8 mouse cellular contexts compared by ENCODE assay signal in the genomic region with DNA sequence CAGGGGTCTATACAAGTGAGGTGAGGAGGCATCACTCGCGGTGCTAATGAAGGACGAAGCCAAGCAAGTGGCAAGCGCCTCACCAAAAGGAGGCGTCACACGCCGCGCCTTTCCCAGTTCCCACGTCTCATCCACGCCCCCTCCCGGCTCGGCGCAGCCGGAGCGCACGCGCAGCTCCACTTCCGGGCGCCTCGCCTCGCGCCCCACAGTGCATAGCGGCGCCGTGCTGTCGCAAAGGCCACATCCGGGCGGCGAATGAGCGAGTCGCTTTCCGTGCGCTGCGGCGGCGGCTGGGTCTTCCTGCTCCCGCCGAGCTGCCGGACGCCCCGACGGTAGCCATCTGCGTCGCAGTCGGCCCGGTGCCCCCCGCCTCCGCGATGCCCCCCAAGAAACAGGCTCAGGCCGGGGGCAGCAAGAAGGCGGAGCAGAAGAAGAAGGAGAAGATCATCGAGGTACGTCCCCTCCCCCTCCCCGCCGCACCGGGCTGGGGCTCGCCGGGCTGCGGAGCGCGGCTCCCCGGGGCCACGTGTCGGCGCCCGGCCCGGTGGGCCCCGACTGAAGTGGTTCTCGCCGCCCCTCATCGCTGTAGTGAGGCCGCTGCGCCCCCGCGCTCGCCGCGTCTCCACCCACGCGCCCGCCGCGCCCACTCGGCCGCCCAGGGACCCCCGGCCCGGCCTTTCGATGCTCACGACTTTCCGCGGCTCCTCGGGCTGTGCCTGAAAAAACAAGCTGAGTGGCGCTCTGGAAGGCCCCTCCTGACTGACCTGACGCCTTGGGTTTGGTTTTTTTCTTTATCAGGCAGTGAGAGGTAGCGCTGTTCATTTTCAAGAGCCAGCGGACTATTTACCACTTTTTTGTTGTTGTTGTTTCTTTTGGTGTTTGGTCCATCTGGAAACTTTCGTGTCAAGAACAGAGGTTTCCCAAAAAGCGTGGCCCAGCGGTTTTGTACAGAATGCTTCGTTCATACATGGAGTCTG. TPM values are rescaled to one million over a fixed set of nuclear protein-coding genes. Genes with fewer than 3 reads are reported as not detected.
DNase-seq lines count a peak whose midpoint lies in the region; ATAC-seq and TF ChIP-seq lines count a peak whose summit lies in the region.

A gene (plus strand): TSS at position 160 of the 977 bp plus-strand sequence.

- DNase-seq in gastrocnemius, adult 8-10 months (ENCODE audit: low spot score in 2 of 2), result peak; percentile 83 to 88
- DNase-seq in hindlimb bud, embryonic 11.5 days (ENCODE audit: extremely low spot score, low read depth, low spot score), result peak; percentile 69
- DNase-seq in left cerebral cortex, adult 8-10 months (ENCODE audit: low spot score in 2 of 2), result peak; percentile 85 to 90
- DNase-seq in right cerebral cortex, postnatal 10 days (ENCODE audit: low spot score in 2 of 2), result peak; percentile 96
- DNase-seq in urinary bladder, postnatal 25 days (ENCODE audit: low spot score), result peak; percentile 89

- peaks cover 3% of the 10 kb centered on the region for H3K36me3 ChIP-seq in megakaryocyte, embryonic 14.5 days (replicated peaks; ENCODE audit: low read length)

- ATAC-seq in activated CD4-positive, CD25-positive, alpha-beta regulatory T cell, adult 4 months, result peak; percentile 97

- peak within 1 kb of the TSS; percentile 82 for H3K27ac ChIP-seq in cortical plate, adult 2 months (ENCODE audit: insufficient read depth, low read length)

- H3K27me3 ChIP-seq in megakaryocyte, embryonic 14.5 days (replicated peaks), result no peaks in the 10 kb centered on the region

- TF ChIP-seq CTCF in cortical plate, adult 2 months (IDR thresholded peaks at IDR 0.05; ENCODE audit: extremely low read depth, insufficient read depth, low read length), result peak; percentile 33; the same call in 1 of the 2 replicates

- peak within 1 kb of the TSS; percentile 63 for H3K4me3 ChIP-seq in cortical plate, adult 2 months (ENCODE audit: insufficient read depth, low read length)
- peak within 1 kb of the TSS; percentile 95 for H3K4me3 ChIP-seq in megakaryocyte, embryonic 14.5 days (replicated peaks)

- TF ChIP-seq POLR2A in cortical plate, adult 2 months (IDR thresholded peaks at IDR 0.05; ENCODE audit: extremely low read depth, insufficient read depth, low read length), result no peak; the same call in none of the 2 replicates

- H3K9me3 ChIP-seq in megakaryocyte, embryonic 14.5 days, result no peaks in the 10 kb centered on the region

- peaks cover 2% of the 10 kb centered on the region; the same call in 1 of the 2 replicates for H3K4me1 ChIP-seq in cortical plate, adult 2 months (ENCODE audit: control insufficient read depth, insufficient read depth, low read length)
- H3K4me1 ChIP-seq in megakaryocyte, embryonic 14.5 days, result peaks cover 43% of the 10 kb centered on the region

RNA-seq across cellular contexts. Expression of the gene that starts here (rescaled TPM):
- 100 to 1,000 TPM in 1 of 2 experiments, 10 to 100 TPM in 1; 92.5 to 117 TPM for polyA plus RNA-seq in activated CD4-positive, CD25-positive, alpha-beta regulatory T cell, adult 4 months (2017; shearing (Covaris generic))
- polyA plus RNA-seq in cortical plate, adult 2 months (2012; rRNA removed), result 103 and 106 TPM in 2 replicates
- total RNA-seq in gastrocnemius, adult 8-10 months (2022), result 10 to 100 TPM; 69.6 to 86.3 (median 73.3) TPM
- 100 to 1,000 TPM; 123 to 138 (median 133) TPM for total RNA-seq in left cerebral cortex, adult 8-10 months (2022)
- 156 and 355 TPM in 2 replicates for polyA plus RNA-seq in megakaryocyte, embryonic 14.5 days (2012; ENCODE audit: insufficient read depth, low replicate concordance)

Comparison
In these comparisons a context has a peak if more than half of its experiments do, and no peak if none do; other contexts are left out.
1. Peak in every context shown above with its lines: DNase-seq, ATAC-seq, H3K4me3 ChIP-seq and H3K27ac ChIP-seq.